Mouse (Mus musculus) stomach, embryonic 16.5 days (tissue): Measurements from ENCODE around the gene Micall2. TPM values are rescaled to one million over a fixed set of nuclear protein-coding genes. Genes with fewer than 3 reads are reported as not detected.

Experiments
- ATAC-seq: fragments of 200-750 bp; cut with Nextera tagmentation; 2 replicates; pipeline ENCODE4 v1.8.0; 2017; ENCODE audit warnings: moderate number of reproducible peaks, moderate TSS enrichment; ENCODE audit not compliant: insufficient read depth, low FRiP score
- H3K27ac ChIP-seq: fragments of 300-500 bp; sonication (generic); 2 replicates; pipeline ENCODE4 v1.5.1; 2014; ENCODE audit warnings: low read length
- H3K27me3 ChIP-seq: fragments of 300-500 bp; sonication (generic); 2 replicates; pipeline ENCODE4 v1.6.1; 2014; ENCODE audit warnings: low read length, control low read depth, mixed read lengths; ENCODE audit not compliant: control insufficient read depth, insufficient read depth
- H3K36me3 ChIP-seq: fragments of 300-500 bp; sonication (generic); 2 replicates; pipeline ENCODE4 v1.6.1; 2014; ENCODE audit warnings: low read length; ENCODE audit not compliant: control insufficient read depth, insufficient read depth
- H3K4me1 ChIP-seq: fragments of 300-500 bp; sonication (generic); 2 replicates; pipeline ENCODE4 v1.6.1; 2014; ENCODE audit warnings: low read length, control low read depth, mixed read lengths; ENCODE audit not compliant: control insufficient read depth, insufficient read depth
- H3K4me2 ChIP-seq: fragments of 300-500 bp; sonication (generic); 2 replicates; pipeline ENCODE4 v1.6.1; 2014; ENCODE audit warnings: low read depth, low read length, mixed read lengths
- H3K4me3 ChIP-seq: fragments of 300-500 bp; sonication (generic); replicated peaks from 2 replicates; pipeline ENCODE4 v1.5.1; 2014; ENCODE audit warnings: mild to moderate bottlenecking, low read length
- H3K9ac ChIP-seq: fragments of 300-500 bp; sonication (generic); 2 replicates; pipeline ENCODE4 v1.6.1; 2014; ENCODE audit warnings: low read length
- H3K9me3 ChIP-seq: fragments of 300-500 bp; sonication (generic); replicated peaks from 2 replicates; pipeline ENCODE4 v1.6.1; 2016; ENCODE audit warnings: low read length, control low read depth; ENCODE audit not compliant: control insufficient read depth
- WGBS: fragments of 180-500 bp; shearing (Covaris S2); extraction: QIAGEN DNeasy Blood & Tissue Kit; methylation state at CpG from one replicate; pipeline ENCODE4 v1.1.7; 2014; 5-methylcytosine and 5-hydroxymethylcytosine counted together
- polyA plus RNA-seq: library from polyadenylated mRNA; unstranded; fragments of >200 nt; fragmentation: Nextera tagmentation; extraction: Ambion mirVana; gene quantifications from 2 replicates; pipeline ENCODE4 v1.2.1, GENCODE M21; 2015

Gene Micall2
- polyA plus RNA-seq, 1 experiment from 2014 or later: 9.3 TPM

DNA sequence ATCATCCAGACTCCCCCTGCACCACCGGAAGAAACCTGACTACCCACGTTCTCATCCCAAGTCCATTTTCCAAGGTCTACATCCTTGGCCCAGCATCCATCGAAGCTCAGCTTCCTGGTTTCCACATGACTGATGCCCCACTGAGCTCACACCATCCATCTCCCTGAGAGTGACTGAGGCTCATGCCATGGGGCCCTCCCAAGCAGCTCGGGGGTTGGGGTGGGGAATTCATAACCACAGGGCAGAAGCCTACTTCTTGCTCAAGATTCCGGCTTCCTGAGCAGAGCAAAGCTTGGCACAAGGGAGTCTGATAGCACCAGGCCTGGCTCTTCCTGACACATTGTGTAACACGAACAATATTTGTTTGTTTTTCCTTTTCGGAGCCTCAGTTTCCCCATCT is 1.4 kb downstream of the Micall2 start:
- Histone ChIP-seq H3K36me3 (no peaks in the 10 kb centered on the region), H3K4me1 (peaks cover 73% of the 10 kb centered on the region), H3K4me2 (peak overlapping the region; percentile 100), H3K27ac (no peak overlapping the region; the same call in 1 of the 2 replicates), H3K4me3 (peak overlapping the region; percentile 65), H3K9me3 (no peaks in the 10 kb centered on the region), H3K27me3 (no peaks in the 10 kb centered on the region), H3K9ac (peak overlapping the region; percentile 73)
- no peak for ATAC-seq
- WGBS: 65% methylated on average over 7 of the region's 7 CpGs

- H3K4me3 ChIP-seq: peak overlapping the region; percentile 65; the same call in 1 of the 2 replicates
- peaks cover 77% of the 10 kb centered on the region for H3K4me1 ChIP-seq
- H3K9ac ChIP-seq: peak overlapping the region; percentile 17; the same call in 1 of the 2 replicates
- no peak for ATAC-seq
- no peaks in the 10 kb centered on the region for H3K36me3 ChIP-seq
- peak overlapping the region; percentile 34 for H3K27ac ChIP-seq
- no peaks in the 10 kb centered on the region for H3K27me3 ChIP-seq
- peak overlapping the region; percentile 100 for H3K4me2 ChIP-seq
- no peaks in the 10 kb centered on the region for H3K9me3 ChIP-seq
- 52% methylated on average over 3 of the region's 3 CpGs for WGBS
Measured at GRCm38 (mm10) chr5:139734016-139734415, 2.1 kb downstream of the Micall2 start.

DNA sequence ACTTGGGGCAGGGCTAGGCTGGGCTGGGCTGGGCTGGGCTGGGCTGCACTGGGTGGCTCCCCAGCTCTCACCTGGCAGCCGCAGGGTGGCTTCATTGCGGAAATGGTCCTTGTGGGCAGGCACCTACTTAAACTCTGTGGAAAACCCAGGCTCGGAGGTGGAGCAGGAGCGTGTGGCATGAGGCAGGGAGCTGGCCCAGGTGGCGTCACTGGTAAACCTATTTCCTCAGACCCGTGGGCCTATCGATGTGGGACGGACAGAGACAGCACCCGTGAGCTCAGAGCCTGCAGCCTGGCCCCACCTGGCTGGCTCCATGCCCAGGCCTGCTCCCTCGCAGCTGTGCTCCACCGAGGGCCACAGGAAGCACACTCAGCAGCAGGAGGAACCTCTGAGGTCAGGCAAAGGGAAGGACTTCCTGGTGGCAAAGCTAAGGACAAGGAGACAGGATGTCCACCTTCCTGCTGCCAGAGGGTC is 3.5 kb downstream of the Micall2 start:
- peaks cover 65% of the 10 kb centered on the region for H3K4me1 ChIP-seq
- H3K4me3 ChIP-seq: no peak overlapping the region

GRCm38 (mm10) chr5:139730712-139731486 is 5.2 kb downstream of the Micall2 start:
- peaks cover 54% of the 10 kb centered on the region for H3K4me1 ChIP-seq
- no peak for ATAC-seq
- 0 out of 2 replicates have a peak overlapping the region, but pooled peaks have one; percentile 19 for H3K4me2 ChIP-seq
- H3K9ac ChIP-seq: peak overlapping the region; percentile 38
- no peaks in the 10 kb centered on the region for H3K9me3 ChIP-seq
- H3K4me3 ChIP-seq: no peak overlapping the region
- no peaks in the 10 kb centered on the region for H3K36me3 ChIP-seq
- 43% methylated on average over 8 of the region's 8 CpGs for WGBS
- H3K27ac ChIP-seq: peak overlapping the region; percentile 79
- H3K27me3 ChIP-seq: no peaks in the 10 kb centered on the region

More for the DNA sequence above, 3.5 kb downstream of the Micall2 start:
- Histone ChIP-seq H3K27ac (peak overlapping the region; percentile 89), H3K27me3 (no peaks in the 10 kb centered on the region), H3K9ac (peak overlapping the region; percentile 46), H3K36me3 (no peaks in the 10 kb centered on the region), H3K9me3 (no peaks in the 10 kb centered on the region), H3K4me2 (peak overlapping the region; percentile 37)
- peak; percentile 68 for ATAC-seq
- WGBS: 35% methylated on average over 11 of the region's 11 CpGs

- Histone ChIP-seq H3K4me1 (peaks cover 33% of the 10 kb centered on the region), H3K27me3 (no peaks in the 10 kb centered on the region), H3K4me2 (no peak overlapping the region), H3K36me3 (no peaks in the 10 kb centered on the region), H3K9me3 (no peaks in the 10 kb centered on the region), H3K27ac (no peak overlapping the region), H3K4me3 (no peak overlapping the region), H3K9ac (no peak overlapping the region)
- ATAC-seq: no peak
- WGBS: 77% methylated on average over 11 of the region's 11 CpGs
Measured at GRCm38 (mm10) chr5:139727261-139727660, 8.9 kb downstream of the Micall2 start.

GRCm38 (mm10) chr5:139726186-139726585 is 9.9 kb downstream of the Micall2 start:
- Histone ChIP-seq H3K4me2 (no peak overlapping the region), H3K27me3 (no peaks in the 10 kb centered on the region), H3K27ac (no peak overlapping the region), H3K9ac (no peak overlapping the region), H3K4me1 (peaks cover 25% of the 10 kb centered on the region), H3K9me3 (no peaks in the 10 kb centered on the region), H3K4me3 (no peak overlapping the region), H3K36me3 (no peaks in the 10 kb centered on the region; the same call in 1 of the 2 replicates)
- 79% methylated on average over 3 of the region's 3 CpGs for WGBS
- ATAC-seq: no peak

GRCm38 (mm10) chr5:139724336-139725116 is 11.6 kb downstream of the Micall2 start:
- ATAC-seq: no peak
- H3K9ac ChIP-seq: peak overlapping the region; percentile 18; the same call in 1 of the 2 replicates

GRCm38 (mm10) chr5:139723113-139723512 is 13.0 kb downstream of the Micall2 start:
- Histone ChIP-seq H3K4me1 (peaks cover 18% of the 10 kb centered on the region), H3K36me3 (no peaks in the 10 kb centered on the region; the same call in 1 of the 2 replicates), H3K4me2 (no peak overlapping the region), H3K9me3 (no peaks in the 10 kb centered on the region), H3K9ac (peak overlapping the region; percentile 17; the same call in 1 of the 2 replicates), H3K27ac (no peak overlapping the region), H3K27me3 (no peaks in the 10 kb centered on the region), H3K4me3 (no peak overlapping the region)
- no peak for ATAC-seq
- 67% methylated on average over 9 of the region's 9 CpGs for WGBS

More at GRCm38 (mm10) chr5:139724336-139725116, 11.6 kb downstream of the Micall2 start:
- Histone ChIP-seq H3K4me2 (no peak overlapping the region), H3K4me1 (peaks cover 11% of the 10 kb centered on the region), H3K27ac (0 out of 2 replicates have a peak overlapping the region, but pooled peaks have one; percentile 1), H3K9me3 (no peaks in the 10 kb centered on the region), H3K27me3 (no peaks in the 10 kb centered on the region), H3K4me3 (no peak overlapping the region), H3K36me3 (no peaks in the 10 kb centered on the region; the same call in 1 of the 2 replicates)
- 38% methylated on average over 10 of the region's 10 CpGs for WGBS
